Mouse (Mus musculus): ENCODE measurements around the gene Tnpo3.

Gene Tnpo3

DNA sequence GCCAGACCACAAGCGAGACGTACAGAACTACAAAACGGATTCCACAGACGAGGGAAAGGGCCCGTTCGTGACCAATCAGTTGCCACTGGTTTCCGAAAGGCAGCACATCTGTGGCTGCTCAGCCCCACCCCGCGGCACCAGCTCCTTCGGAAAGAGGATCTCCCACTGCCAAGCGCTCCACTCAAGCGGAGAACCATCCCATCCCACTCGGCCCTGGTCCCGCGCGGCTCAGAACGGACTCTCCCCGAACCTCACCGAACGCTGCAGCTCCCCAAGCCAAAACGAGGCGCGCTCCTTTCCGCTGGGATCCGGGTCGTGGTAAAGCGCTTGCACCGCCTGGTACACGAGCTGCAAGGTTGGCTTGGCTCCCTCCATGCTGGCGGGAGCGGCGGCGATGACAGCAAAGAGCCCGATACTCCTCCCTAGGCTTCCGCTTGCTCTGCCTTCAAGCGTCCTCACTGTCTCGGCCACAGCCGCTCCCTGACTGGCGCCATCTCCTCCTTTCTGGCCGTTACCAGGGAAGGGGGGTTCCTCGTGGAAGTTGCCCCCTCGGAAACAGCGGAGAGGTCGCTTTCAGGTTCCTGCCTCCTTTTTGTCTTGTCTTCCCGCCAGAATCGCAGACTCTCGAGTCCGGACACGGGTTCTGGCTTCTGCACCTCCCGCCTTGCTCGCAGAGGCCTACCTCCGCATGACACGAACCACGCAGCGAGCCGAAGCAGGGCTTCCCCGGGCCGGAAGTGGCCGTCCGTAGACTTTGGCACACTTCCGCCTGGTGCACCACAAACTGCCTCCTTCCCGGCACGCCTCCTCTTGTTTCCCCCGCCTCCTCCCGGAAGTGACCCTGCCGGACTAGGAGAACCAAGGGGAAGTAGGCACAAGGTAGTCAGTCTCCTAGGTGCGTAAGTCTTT lies at the start of gene Tnpo3:
TSS of gene Tnpo3 (minus strand) at position 777 of the 909 bp plus-strand sequence.
- peak; percentile 92 for DNase-seq

DNA sequence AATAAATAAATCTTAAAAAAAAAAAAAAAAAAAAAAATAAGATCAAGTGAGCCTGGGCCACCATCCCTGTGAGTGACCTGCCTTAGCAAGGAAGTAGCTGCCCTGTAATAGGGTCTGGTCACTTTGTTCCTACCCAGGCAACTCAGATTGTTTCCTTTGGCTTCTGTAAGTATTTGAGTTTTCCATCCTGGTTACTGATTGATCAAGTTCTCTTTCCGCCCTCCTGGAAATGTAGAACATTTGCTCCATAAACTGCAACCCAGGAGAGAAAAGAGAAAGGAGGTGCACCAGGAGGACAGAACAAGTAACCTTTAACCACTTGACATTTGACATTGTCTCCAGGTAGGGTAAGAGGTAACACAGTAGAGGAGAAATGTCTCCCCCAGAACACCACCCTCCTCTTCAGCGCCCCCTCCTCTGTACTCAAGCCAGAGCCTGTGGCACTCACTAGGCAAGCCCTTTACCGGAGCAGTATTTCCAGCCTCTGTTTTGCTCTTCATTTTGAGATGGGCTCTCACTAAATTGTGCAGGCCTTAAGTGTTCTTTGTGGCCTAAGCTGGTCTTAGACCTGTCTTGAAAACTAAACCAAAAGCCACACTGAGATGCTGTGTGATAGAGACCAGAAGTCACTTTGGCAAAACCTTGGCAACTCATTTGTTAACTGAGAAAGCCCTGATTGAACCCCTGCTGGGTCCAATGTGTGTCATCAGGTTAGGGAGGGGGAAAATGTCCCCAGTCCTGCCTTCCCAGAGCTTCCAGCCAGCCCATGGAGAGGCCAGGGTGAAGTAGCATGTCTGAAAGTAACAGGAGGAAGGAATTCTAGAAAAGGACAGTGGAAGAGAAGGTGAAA lies 49.2 kb upstream of the Tnpo3 start:
- no peak for DNase-seq

DNA sequence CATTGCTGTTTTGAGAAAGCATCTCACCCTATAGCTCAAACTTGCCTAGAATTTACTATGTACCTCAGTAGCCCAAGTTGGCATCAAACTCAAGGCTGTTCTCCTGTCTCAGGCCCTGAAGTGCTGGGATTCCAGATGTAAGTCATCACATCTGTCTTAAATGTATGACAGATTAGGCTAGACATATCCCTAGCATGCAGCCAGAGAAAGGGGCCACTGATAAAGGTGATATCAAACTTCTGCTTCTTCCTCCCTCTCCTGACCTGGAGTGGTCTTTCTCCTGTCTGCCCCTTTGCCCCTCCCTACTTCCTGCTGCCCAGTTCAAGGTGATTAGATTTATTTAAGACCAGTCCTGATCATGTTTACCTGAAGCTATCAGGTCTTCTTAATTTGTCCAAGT lies 43.6 kb upstream of the Tnpo3 start:
- no peak for DNase-seq

DNA sequence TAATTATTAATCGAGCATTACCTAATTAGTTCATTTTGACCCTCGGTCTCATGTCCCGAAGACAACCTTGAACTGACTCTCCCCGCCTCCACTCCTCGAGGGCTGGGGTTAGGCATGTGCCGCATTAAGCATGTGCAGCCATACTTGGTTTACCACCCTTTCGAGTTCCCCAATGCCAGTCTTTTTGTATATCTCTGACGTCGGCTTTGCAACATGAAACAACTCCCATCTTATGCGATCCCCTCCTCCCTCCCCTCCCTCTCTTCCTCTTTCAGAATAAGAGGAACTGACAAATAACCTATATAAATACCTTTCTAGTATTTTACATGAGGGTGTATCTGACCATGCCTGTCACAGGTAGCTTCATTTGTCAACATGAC lies 40.5 kb upstream of the Tnpo3 start:
- DNase-seq: no peak

DNA sequence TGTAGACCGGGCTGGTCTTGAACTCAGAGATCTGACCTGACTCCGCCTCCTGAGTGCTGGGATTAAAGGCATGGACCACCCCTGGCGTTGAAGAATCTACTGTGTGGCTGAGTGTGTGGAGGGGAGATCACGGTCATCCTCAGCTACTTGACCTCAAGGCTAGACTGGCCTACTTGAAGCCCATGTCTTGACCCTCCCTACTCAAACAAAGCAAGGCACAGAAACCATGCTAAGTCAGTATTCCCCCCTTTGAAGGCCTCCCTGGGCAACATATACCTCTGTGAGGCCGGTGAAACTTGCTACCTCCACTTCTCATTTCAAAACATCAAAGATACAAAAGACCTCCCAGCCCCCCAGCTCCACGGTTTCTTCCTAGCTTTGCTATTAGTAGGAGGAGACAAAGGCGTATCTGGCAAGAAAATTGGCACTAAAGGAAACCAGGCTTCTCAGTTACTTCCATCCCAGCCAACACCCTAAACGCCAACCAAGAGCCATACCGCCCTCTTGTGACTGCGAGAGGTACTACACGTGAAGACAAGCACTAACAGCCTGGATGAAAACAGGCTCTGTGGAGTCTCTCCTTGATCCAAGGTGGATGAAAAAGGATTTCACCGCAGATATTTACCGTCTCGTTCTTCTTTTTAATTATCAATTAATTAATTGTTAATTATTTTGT lies 39.9 kb upstream of the Tnpo3 start:
- DNase-seq: peak; percentile 85

DNA sequence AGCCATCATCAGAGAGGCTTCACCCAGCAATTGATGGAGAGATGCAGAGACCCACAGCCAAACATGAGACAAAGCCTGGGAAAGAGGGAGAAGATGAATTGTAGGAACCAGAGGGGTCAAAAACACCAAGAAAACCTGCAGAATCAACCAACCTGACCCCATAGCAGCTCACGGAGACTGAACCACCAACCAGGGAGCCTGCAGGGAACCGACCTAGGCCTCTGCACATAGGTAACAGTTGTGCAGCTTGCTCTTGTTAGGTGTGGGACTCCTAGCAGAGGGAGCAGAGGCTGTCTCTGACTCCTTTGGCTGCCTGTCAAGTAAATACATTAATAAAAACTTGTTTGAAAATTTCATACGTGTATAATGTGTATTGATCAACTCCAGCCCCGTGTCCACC lies 32.1 kb upstream of the Tnpo3 start:
- DNase-seq: no peak

- no peak for DNase-seq
Measured at GRCm38 (mm10) chr6:29639580-29640419, 30.1 kb upstream of the Tnpo3 start.

DNA sequence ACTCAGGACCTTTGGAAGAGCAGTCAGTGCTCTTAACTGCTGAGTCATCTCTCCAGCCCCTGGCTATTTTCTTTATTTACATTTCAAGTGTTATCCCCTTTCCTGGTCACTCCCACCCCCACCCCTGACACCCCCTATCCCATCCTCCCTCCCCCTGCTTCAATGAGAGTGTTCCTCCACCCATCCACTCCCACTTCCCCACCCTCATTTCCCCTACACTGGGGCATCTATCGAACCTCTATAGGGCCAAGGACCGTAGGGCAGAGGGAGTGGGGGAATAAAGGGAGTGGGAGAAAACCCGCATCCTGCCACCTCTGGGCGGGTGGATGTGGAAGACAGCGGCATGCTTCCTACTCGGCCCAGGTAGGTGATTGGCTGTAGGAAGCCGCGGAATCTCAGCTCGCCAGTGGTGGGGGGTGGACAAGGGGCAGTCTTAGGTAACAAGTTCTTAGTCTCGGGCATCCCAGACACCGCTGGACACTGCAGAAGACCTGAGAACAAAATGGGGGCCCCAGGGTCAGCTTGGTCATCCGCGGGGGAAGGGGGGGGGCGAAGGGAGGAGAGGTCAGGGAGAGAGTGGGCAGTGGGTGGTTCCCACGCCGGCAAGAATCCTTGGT lies 29.3 kb upstream of the Tnpo3 start:
- DNase-seq: no peak

GRCm38 (mm10) chr6:29637397-29638373 lies 28.0 kb upstream of the Tnpo3 start:
- DNase-seq: no peak

DNA sequence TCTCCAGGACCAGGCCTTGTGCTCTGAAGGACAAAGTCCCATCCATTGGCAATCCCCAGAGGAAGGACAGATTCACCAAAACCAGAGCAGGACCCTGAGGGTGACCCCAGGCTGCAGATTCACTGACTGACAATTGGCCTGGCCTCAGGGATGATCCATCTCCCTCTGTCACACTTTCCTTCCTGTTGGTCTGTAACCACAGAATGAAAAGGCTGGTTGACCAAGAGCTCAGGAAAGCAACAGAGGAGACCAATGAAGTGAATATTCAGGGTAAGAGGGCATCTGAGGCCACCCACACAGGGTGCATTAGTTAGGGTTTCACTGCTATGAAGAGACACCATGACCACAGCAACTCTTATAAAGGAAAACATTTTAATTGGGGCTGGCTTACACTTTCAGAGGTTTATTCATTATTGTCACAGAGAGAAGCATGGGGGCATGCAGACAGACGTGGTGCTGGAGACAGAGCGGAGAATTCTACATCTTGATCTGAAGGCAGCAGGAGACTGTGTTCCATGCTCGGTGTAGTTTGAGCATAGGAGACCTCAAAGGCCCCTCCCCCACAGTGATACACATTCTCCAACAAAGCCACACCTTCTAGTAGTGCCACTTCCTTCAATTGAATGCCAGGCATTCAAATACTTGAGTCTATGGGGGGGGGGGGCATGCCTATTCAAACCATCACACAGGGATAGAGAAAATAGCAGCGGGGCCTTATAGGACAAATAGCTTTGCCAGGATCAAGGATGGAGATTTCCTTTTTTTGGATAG lies 26.8 kb upstream of the Tnpo3 start:
- no peak for DNase-seq

DNA sequence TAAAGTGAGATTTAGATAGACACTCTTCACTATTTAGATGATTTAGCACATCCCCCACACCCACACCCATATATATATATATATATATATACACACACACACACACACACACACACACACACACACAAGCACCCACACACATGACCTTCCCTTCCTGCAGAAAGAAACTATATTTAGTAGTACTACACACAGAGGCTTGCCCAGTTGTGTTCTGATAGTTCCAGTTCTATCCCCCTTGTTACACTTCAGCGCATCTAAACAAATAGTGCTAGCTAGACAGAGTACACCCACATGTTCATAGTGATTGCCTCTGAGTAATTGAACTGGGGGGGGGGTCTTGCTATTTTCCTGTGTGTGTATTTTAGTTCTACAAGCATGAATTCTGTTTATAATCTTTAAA lies 24.9 kb upstream of the Tnpo3 start:
- no peak for DNase-seq

GRCm38 (mm10) chr6:29632552-29633292 lies 23.0 kb upstream of the Tnpo3 start:
- DNase-seq: no peak

- DNase-seq: no peak
Measured at GRCm38 (mm10) chr6:29631751-29632551, 22.3 kb upstream of the Tnpo3 start.

- DNase-seq: no peak
Measured at GRCm38 (mm10) chr6:29630216-29630615, 20.5 kb upstream of the Tnpo3 start.

GRCm38 (mm10) chr6:29627756-29628155 lies 18.1 kb upstream of the Tnpo3 start:
- no peak for DNase-seq

- DNase-seq: no peak
Measured at GRCm38 (mm10) chr6:29623857-29624256, 14.2 kb upstream of the Tnpo3 start.

DNA sequence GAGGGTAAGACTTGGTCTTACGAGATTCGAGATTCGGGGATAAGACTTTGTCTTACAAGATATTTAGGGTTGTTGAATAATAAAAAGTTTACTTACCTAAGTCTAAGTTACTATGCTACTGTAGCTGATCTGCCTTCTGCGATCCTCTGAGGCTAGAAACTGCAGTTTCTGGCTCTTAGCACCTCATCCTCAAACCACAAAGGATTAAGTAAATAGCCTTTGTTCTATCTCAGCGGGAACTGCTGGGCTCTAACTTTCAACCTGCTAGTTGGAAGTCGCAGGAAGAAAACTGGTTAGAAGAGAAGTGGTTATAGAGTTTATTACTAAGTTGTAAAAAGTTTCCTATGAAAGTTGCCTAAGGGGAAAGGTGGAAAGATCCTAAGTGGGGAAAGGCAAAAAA lies 12.6 kb upstream of the Tnpo3 start:
- DNase-seq: no peak

GRCm38 (mm10) chr6:29620840-29621543 lies 11.3 kb upstream of the Tnpo3 start:
- no peak for DNase-seq
